Mouse (Mus musculus): ENCODE data around the gene Trim31. TPM values are rescaled to one million over a fixed set of nuclear protein-coding genes. Genes with fewer than 3 reads are reported as not detected.

Gene Trim31
- total RNA-seq, 2 experiments from 2014 or later, result not detected

GRCm38 (mm10) chr17:36893387-36893786 is 4.5 kb upstream of the Trim31 start:
- intact Hi-C loops (cut with DNase I), result loop anchor here (2.0 to 5.0 kb wide), 3 partner anchors 21 to 309 kb away; partner anchors contain the start of gene Olfr94
- DNase-seq, result no peak

DNA sequence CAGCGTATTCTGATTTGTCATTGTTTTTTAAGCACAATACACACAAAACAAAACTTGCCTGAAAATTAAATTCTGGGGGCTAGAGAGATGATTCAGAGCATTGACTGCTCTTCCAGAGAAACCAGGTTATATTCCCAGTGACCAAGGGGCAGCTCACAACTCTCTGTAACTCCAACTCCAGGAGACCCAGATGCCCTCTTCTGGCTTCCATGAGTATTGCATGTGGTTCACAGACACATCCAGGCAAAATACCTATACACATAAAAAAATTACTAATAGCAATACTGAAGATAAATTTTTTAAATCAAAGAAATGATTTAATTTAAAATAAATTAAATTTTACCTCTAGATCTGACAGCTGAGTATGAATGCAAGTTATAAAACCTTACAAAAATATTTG is 1.3 kb upstream of the Trim31 start:
- peak; percentile 24 to 63 for DNase-seq
- intact Hi-C loops (cut with DNase I), result no loop called here

GRCm38 (mm10) chr17:36897065-36897464 is 853 bp upstream of the Trim31 start:
- DNase-seq, result no peak
- intact Hi-C loops (cut with DNase I), result no loop called here

DNA sequence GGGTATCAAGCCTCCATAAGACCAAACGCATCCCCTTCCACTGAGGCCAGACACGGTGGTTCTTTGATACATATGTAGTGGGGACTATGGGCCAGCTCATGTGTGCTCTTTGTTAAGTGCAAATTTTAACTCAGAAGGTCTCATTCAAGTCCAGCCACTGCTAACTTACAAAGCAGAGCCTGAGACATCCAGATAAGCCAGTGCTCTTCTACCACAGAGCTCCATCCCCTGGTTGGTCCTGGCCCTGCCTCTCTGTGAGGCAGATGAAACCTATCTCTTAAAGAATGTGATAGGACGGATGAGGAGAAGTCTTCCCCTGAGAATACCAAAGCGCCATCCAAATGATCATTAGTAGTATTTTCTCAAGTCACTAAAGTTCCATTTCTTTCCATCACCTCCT is 1.5 kb downstream of the Trim31 start:
- DNase-seq, result no peak
- intact Hi-C loops (cut with DNase I), result no loop called here

DNA sequence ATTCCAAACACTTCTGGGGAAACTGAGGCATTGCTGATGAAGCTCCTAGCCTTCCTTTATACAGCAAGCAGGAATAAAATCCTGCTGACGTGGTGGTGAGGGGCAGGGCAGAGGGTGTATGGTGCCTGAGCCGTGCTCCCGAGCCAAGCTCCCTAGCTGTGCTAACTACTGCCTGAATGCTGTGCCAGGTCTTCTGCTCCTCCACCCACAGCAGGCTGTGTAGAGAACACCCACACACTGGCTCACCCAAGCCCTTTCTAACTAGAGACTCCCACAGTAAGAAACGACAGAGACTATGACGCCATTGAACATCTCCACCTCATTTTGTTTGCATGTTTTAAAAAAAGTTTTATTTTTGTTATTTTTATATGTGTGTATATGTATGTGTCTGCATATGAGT is 2.1 kb downstream of the Trim31 start:
- intact Hi-C loops (cut with DNase I), result no loop called here
- DNase-seq, result no peak

DNA sequence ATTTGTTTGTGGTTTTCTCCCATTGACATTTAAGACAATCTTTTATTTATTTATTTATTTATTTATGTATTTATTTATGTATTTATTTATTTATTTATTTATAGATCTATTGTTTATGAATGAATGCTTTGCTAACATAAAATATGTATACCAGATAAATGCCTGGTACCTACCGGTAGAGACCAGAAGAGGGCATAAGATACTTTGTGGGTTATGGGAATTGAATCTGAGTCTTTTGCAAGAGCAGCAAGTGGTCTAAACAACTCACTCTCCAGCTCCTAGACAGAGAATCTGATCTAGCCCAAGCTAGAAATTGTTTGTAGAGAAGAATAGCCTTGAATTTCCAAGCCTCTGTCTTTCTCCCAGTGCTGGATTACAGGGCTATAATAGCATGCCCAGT is 2.8 kb downstream of the Trim31 start:
- DNase-seq, result peak in 1 of 2 experiments; percentile 14
- intact Hi-C loops (cut with DNase I), result no loop called here

GRCm38 (mm10) chr17:36903651-36904050 is 5.7 kb downstream of the Trim31 start:
- DNase-seq, result no peak
- intact Hi-C loops (cut with DNase I), result no loop called here

- intact Hi-C loops (cut with DNase I), result no loop called here
- DNase-seq, result no peak
Measured at GRCm38 (mm10) chr17:36908235-36908634, 10.3 kb downstream of the Trim31 start.

- intact Hi-C loops (cut with DNase I), result no loop called here
- DNase-seq, result no peak
Measured at GRCm38 (mm10) chr17:36909802-36910201, 11.9 kb downstream of the Trim31 start.

DNA sequence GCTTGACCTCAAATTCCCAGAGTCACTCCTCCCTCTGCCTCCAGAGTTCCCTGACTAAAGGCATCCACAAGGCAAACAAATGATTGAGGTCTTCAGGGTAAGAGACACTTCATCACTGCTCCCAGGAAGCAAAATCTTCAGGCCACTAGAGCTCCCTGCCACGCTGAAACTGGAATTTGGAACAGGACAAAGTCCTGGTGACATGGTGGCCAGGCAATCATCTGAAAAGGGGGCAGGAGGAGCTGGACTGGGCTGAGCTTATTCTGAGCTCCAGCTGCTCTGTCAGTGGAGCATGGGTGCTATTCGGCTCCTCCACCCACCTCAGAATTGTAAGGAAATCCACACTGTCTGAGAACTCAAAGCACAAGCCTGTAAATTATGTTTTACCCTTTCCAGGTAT is 14.1 kb downstream of the Trim31 start:
- no peak for DNase-seq
- intact Hi-C loops (cut with DNase I), result no loop called here

DNA sequence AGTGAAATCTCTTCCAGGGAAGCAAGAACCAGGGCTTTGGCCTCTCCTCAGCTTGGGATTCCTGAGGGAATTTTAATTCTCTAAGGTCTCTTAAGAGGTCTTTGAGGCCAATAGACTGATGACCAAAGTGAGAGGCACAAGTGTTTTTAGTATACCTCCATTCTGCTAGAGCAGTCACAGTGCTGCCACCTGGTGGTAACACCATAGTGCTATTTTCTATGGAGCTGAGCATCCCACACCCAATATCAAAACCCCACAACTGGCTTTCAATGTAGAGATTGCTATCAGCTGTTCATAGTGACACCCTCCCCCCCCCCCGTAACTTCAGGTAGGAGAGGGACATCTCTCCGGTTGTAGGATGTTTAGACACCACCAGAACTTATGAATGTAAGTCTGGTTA is 16.2 kb downstream of the Trim31 start:
- intact Hi-C loops (cut with DNase I), result loop anchor here (1.0 to 2.0 kb wide), 3 partner anchors 21 to 90 kb away; no protein-coding TSS in a partner anchor
- DNase-seq, result peak; percentile 73 to 85

- DNase-seq, result peak; percentile 48 to 76
- intact Hi-C loops (cut with DNase I), result loop anchor here (1.0 to 5.0 kb wide), 3 partner anchors 22 to 133 kb away; partner anchors contain the start of genes Znrd1 and Znrd1as
Measured at GRCm38 (mm10) chr17:36915076-36915475, 17.2 kb downstream of the Trim31 start.

- intact Hi-C loops (cut with DNase I), result no loop called here
- no peak for DNase-seq
Measured at GRCm38 (mm10) chr17:36920239-36920638, 22.3 kb downstream of the Trim31 start.

- DNase-seq, result no peak
- intact Hi-C loops (cut with DNase I), result no loop called here
Measured at GRCm38 (mm10) chr17:36922715-36923114, 24.8 kb downstream of the Trim31 start.

- intact Hi-C loops (cut with DNase I), result no loop called here
- no peak for DNase-seq
Measured at GRCm38 (mm10) chr17:36923491-36923890, 25.6 kb downstream of the Trim31 start.

GRCm38 (mm10) chr17:36927496-36928120 is 29.7 kb downstream of the Trim31 start:
- DNase-seq, result peak in 1 of 2 experiments; percentile 23
- intact Hi-C loops (cut with DNase I), result no loop called here

DNA sequence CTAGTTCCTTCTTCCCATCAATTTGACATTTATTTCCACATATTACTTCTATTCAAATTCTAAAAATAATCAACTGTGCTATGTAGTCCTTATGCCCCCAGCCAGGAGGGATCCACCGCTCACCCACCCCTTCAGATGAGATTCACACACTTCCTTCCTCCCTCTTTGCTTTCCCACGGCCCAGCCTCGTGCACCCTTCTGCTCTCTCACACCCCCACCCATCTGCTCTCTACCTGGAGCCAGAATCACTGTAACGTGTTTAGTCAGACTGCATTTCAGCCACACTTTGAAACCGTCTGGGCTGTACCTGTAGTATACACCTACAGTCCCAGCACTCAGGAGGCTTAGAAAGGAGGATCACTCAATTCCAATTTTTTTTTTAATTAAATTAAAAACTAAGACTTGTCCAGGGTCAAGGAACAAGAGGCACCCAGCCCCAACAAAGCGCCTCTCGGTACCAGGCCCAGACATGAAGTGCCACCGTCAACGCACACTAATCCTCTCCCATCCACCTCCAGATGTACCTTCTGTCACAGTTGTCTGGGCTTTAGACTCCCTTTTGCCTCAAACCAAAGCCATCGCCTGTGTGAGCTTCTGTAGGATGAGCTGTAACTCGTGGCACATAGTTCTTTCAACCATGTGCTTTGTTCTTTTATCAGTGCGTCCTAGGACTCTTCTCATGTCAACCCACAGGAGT is 31.5 kb downstream of the Trim31 start:
- no peak for DNase-seq
- intact Hi-C loops (cut with DNase I), result no loop called here

GRCm38 (mm10) chr17:36930233-36930632 is 32.3 kb downstream of the Trim31 start:
- intact Hi-C loops (cut with DNase I), result loop anchor here (2.0 kb wide), 1 partner anchor 17 kb away; no protein-coding TSS in a partner anchor
- DNase-seq, result peak; percentile 23 to 26

DNA sequence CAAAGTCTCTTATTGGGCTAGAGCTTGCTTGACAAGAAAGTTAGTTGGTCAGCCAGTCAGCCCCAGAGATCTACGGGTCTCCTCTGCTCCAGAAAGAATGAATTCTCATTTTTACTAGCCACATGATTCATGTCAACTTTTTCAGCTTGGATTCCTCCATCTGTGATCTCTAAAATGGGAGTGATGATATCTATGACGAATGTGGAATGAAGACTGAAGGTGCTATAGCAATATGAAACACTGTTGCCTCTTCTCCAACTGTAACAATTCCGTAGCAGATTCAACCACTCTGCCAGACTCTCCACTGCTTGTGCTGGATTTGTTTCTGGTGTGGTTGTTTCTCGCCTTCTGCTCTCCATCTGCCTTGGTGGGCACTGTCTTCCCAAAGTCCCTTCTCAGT is 33.2 kb downstream of the Trim31 start:
- intact Hi-C loops (cut with DNase I), result loop anchor here (2.0 kb wide), 1 partner anchor 16 kb away; no protein-coding TSS in a partner anchor
- no peak for DNase-seq

- intact Hi-C loops (cut with DNase I), result loop anchor here (2.0 kb wide), 1 partner anchor 15 kb away; no protein-coding TSS in a partner anchor
- DNase-seq, result peak; percentile 68 to 72
Measured at GRCm38 (mm10) chr17:36931806-36932205, 33.9 kb downstream of the Trim31 start.

GRCm38 (mm10) chr17:36938056-36938455 is 40.1 kb downstream of the Trim31 start:
- intact Hi-C loops (cut with DNase I), result no loop called here
- no peak for DNase-seq

DNA sequence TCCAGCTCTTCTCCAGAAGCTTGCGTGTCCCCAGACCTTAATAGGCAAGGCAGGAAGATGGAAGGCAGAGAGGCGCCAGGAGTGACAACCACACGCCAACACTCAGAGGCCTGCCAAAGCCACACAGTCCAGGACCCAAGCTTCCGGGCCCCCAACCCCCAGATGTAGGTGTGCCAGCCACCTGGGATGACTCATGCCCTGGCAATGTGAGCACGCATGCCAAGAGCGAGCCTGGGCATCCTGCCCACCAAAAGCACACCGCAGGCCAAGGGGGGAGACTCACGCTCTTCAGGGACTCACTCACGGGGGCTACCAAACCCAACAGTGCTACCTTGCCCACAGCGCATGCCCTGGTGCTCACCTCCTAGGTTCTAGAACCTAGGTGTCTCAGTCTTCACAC is 44.5 kb downstream of the Trim31 start:
- peak; percentile 67 to 68 for DNase-seq
- intact Hi-C loops (cut with DNase I), result no loop called here

Measured in heart, postnatal 10 days (tissue).